Mouse (Mus musculus) cerebellum, postnatal 36 days (tissue): ENCODE measurements around the gene Elovl5.

Experiments used
- DNase-seq, 2 experiments: peaks; one replicate each; pipeline ENCODE4 v3.0.0; 2021 to 2022; ENCODE audit warnings: mixed read lengths in 2 of 2

Elovl5 gene

GRCm38 (mm10) chr9:77917074-77917621 is at the start of gene Elovl5:
Gene Elovl5 (plus strand): TSS chr9:77917364.
- peak; percentile 96 to 97 for DNase-seq

DNA sequence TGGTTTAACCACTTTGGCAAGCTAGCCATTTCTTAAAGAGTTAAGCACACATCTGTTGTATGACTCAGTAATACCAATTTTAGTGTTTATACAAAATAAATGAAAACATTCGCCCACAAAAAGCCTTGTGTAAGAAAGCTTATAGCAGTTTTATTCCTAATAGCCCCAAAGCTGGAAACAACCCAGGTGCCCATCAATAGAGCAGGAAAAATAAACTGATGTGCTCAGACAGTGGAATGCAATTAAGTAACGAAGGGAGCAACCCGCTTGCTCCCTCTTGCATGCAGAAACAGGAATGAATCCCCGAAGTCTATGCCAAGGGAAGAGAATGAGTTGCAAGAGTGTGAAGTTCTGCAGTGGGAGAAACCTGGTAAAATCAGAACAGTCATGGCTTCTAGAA is 25.7 kb upstream of the Elovl5 start:
- DNase-seq = no peak

DNA sequence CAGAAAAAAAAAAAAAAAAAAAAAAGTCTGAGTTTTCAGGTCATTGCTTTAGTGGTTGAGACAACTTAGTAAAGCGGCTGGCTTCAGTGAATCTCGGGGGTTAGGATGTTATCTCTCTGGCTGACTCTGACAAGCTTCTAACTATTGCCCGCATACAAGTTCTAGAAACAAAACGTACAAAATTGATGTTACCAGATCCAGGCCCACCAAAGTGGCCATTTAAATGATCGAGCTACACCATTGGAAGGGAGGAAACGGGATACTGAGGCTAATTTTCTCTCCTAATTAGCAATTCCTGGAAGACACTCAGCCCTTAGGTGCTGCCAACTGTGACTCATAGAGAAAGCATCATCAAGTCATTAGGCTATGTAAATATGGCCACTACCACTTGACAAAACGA is 18.6 kb upstream of the Elovl5 start:
- DNase-seq = no peak

DNA sequence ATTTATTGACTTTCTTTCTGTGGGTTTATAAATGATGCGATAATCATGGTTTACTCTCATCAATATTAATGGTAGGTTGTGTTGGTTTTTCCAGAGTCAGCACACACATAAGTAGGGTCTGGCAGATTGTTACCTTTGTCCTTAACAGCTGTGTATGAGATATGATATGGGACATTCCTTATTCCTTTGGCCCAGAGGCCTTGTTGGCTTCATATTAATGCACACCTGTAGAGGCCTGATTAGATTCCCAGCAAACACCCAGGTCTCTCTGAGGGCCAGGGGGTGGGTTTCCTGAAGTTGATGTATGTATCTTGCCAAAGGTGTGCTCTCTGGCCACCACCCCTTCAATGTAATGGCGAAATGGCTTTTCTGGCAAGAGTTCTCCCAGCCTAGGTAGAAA is 13.0 kb upstream of the Elovl5 start:
- DNase-seq = no peak

DNA sequence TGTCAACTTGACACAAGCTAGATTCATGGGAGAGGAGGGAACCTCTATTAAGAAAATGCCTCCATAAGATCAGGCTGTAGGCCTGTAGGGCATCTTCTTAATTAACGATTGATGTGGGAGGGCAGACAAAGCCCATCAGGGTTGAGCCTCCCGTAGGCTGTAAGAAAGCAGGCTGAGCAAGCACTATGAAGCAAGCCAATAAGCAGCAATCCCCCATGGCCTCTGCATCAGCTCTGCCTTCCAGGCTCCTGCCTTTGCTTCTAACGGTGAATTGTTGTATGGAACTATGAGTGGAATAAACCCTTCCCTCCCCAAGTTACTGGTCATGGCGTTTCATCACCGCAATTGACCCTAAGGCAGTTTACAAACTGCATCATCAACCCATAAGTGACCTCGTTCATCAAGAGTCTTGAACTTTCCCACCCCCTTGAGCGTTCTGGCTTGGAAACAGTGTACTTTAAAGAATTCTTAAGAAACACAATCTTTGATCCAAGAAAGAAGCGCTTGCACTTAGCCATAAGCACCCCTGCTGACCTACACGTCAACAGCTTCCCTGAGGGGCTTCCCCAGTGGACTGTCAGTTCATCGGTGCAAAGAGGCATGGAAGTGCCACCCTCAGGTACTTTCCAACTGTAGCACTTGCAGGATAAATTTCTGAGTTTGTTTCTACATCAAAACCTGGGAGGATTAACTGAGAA is 7.4 kb upstream of the Elovl5 start:
- peak in 1 of 2 experiments; percentile 24 for DNase-seq

DNA sequence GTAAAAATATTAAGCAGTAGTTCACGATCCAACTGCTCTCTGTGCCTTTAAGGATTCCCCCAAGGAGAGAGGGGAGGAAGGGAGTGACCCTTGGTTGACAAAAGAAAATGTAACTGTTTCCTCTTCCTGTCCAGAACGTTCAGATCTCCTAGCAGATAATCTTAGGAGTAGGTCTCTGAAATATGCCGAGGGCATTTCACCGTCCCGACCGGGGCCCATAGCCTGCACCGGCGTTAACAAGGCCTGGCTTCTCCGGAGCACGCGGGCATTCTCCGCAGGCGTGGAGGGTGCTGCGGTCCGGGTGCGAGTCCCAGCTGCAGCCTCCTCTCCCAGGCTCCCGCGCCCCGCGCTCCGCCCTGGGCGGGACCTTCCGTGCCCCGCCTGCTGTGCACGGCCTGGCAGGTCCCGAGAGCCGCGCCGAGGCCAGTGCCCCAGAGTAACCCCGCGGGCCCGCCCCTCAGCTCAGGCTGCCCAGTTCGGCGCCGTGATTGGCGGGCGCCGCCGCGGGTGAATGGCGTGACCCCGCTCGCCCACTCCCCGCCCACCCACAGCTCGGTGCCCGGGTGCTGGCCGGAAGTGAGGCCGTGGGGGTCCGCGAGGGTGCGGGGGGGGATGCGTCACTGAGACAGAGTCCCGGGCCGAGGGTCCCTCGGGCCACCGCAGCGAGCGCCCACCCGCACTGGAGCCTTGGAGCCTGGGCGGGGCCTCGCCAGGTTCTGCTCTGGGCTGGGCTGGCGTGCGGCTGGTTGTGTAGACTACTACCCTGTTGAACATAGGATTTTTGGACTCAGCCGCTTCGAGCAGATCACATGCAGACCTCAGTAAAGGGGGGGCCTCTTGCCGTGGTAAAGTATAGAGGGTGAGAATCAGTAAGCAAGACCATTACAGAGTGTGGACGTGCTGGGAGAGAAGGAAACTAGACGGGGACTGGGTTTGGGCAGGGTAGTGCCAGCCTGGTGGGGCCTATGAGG is 6.6 kb upstream of the Elovl5 start:
- peak; percentile 83 to 91 for DNase-seq

GRCm38 (mm10) chr9:77911508-77912229 is 5.5 kb upstream of the Elovl5 start:
- no peak for DNase-seq

DNA sequence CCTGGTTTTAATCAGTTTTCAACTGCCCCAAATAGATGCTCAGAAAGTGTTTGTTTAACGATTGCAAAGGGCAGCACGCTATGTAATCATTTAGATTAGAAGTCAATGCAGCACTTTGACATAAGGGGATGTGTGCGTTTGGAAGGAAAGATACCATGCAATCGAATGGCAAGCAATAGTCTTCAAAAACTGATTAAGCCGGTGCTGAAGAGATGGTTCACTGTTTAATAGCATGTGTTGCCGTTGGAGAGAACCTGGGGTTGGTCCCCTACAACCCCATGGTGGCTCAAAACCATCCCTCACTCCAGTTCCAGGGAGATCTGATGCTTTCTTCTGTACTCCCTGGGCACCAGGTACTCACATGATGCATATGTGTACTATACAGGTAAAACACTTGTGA is 4.9 kb upstream of the Elovl5 start:
- DNase-seq = no peak

DNA sequence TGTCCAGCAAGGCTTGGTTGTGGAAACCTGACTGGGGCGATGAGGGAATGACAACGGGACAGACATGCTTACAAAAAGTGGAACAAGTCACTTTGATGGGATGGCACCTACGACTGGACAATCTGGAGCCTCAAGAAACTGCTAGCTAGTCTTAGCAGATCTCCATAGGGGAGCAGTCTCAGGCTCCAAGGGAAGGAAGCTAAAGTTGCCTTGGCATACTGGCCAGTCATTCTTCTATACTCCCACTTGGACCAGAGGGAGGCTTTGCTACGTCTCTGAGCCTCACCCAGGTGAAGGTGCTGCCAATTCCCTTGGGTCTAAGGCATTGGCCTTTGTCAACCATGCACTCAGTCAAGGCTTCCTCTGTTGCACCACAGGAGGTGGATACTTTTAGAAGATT is 2.5 kb upstream of the Elovl5 start:
- DNase-seq = no peak

GRCm38 (mm10) chr9:77915791-77916190 is 1.4 kb upstream of the Elovl5 start:
- DNase-seq = no peak

DNA sequence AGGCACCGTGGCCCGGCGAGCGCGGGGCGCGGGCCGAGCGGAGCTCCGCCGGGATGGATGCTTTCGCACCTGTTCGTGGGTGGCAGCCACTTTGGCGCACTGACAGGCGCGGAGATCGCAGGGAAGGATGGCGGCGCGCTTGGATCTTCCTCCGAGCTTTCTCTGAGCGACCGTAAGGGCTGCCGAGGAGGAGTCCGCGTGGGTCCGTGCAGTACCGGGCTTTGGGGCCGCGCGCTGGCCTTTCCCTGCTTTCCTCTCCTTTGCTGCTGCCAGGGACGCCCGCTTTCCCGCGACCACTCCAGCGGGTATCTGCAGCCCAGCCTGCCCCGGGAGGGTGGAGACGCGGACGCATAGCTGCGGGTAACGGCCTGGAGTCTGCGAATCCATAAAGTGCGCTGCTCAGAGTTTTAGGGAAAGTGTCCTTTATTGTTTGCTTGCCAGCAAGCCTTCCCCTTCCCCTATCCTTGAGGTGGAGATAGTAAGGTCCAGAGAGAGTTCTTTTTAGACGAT is 513 bp downstream of the Elovl5 start:
- DNase-seq = no peak

GRCm38 (mm10) chr9:77918211-77918610 is 1.0 kb downstream of the Elovl5 start:
- DNase-seq = no peak

DNA sequence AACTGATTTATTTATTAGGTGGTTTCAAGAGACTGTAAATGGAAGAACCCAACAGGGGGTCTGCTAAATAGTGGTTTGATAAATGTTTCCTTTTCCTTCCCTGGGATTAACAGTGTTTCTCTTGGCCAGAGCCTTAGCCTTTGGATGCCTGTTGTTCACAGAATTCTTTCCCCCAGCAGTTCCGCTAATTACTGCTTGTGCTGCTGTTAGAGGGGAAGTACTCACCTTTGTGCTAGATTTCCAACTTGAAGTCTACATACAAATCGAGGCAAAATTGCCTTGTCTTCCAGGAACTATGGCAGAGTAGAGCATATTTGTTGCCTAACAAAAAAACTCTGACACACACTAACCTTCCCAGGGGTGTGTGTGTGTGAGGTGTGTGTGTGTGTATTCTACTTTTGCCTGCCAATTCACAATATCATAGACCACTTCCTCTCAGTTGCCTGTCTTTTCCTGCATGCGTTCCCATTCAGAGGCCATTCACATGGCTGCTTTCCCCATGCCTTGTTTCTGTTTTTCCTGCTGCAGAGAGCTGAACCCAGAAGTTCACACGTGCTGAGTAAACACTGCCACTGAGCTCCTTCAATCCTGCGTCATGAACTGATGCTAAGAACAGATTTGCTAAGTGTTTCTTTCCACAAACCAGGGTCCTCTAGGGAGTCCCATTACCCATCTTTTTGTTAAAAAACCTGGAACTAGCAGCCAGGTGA is 2.0 kb downstream of the Elovl5 start:
- no peak for DNase-seq

GRCm38 (mm10) chr9:77920481-77920880 is 3.3 kb downstream of the Elovl5 start:
- no peak for DNase-seq

- DNase-seq = no peak
These were observed 4.4 kb downstream of the Elovl5 start for GRCm38 (mm10) chr9:77921366-77922260.

DNA sequence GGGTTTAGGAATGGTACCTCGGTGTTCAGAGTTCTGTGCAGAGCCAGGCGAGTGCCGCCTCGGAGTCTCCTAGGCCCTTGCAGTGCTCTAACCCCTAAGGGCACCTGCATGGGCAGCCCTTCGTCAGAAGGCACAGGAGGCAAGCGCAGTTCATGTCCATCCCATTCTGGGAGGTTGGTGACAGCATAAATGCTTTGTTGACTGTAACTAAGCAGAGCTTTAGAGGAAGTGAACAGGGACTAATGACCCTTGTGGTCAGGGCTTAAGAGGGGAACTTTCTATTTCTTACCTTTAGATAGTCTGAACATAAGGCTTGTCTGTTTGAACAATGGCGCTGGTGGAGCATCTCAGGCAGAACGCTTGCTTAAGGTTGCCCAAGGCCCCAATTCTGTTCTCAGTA is 6.6 kb downstream of the Elovl5 start:
- DNase-seq = no peak

DNA sequence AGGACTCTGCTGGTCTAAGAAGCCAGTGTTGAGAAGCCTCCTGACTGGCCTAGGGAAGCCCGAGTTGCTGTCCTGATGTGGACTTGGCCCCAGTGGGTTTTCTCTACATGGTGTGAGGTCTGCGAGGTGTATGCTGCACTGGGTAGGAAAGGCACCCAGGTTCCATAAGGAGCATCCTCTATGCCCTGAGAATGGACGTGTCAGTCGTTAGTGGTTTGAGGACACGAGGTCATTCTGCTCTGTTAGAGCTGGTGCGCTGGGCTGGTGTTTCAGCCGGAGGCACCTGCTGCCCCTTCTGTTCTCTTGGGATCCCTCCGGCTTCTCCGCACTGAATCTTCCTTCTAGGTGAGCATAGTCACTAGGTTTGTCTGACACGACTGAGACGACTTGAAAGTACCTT is 7.0 kb downstream of the Elovl5 start:
- DNase-seq = no peak

DNA sequence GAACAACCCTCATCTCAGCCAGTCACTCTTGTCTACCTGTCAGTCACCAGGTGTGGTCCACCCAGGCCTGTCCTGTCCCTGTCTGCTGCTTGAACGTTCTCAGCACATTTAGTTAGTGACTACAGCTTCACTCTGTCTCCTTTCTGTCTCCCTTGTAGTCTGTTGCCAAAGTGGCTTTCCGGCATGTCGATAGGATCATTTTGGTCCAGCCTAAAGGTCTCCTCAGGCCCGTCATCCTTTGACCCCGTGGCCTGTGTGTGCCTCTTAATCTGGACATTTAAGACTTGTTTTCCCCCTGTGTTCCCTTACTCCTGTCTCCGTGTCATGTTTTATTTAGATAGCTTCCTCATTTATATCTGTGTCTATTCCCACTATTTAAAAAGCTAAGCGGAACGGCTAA is 9.0 kb downstream of the Elovl5 start:
- no peak for DNase-seq

DNA sequence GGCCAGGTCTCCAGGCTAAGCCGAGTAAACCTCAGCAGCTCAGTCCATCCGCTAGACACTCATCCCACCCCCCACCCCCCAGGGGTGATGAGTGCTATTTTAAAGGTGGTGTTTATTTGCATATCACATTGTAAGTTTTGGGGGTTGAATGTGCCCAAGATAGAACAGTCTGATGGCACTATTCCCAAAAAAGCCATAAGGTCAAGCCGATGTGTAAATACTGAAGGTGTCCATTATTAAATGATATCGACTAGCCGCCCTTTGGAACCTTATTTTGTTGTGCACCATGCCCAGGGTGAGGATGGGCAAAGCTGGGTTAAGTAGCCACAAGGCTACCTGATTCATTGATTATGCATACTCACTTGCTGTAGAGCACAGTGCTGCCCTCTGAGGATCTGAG is 9.7 kb downstream of the Elovl5 start:
- DNase-seq = no peak

- DNase-seq = no peak
These were observed 10.3 kb downstream of the Elovl5 start for GRCm38 (mm10) chr9:77927431-77927830.

- DNase-seq = no peak
These were observed 11.6 kb downstream of the Elovl5 start for GRCm38 (mm10) chr9:77928769-77929168.
